Mouse (Mus musculus) limb, embryonic 13.5 days (tissue): ENCODE data around the gene Atf3. TPM values are rescaled to one million over a fixed set of nuclear protein-coding genes. Genes with fewer than 3 reads are reported as not detected.
"Not testable (repeated sequence)": the region's sequence is repeated elsewhere in the genome, so short reads cannot be mapped to it uniquely, and the experiment has no call there.

Experiments
- ATAC-seq: fragments of 200-750 bp; cut with Nextera tagmentation; 2 replicates; pipeline ENCODE4 v1.8.0; 2017; ENCODE audit warnings: low read depth, moderate number of reproducible peaks, moderate TSS enrichment; ENCODE audit not compliant: low FRiP score
- H3K27ac ChIP-seq: fragments of 300-500 bp; sonication (generic); 2 replicates; pipeline ENCODE4 v1.5.1; 2015; ENCODE audit warnings: inconsistent platforms, mild to moderate bottlenecking, moderate library complexity
- H3K27me3 ChIP-seq: fragments of 300-500 bp; sonication (generic); 2 replicates; pipeline ENCODE4 v1.6.1; 2015; ENCODE audit warnings: mild to moderate bottlenecking, inconsistent platforms
- H3K36me3 ChIP-seq: fragments of 300-500 bp; sonication (generic); 2 replicates; pipeline ENCODE4 v1.6.1; 2015; ENCODE audit warnings: inconsistent platforms, mild to moderate bottlenecking, moderate library complexity
- H3K4me1 ChIP-seq: fragments of 300-500 bp; sonication (generic); 2 replicates; pipeline ENCODE4 v1.6.1; 2015; ENCODE audit warnings: inconsistent platforms
- H3K4me2 ChIP-seq: fragments of 300-500 bp; sonication (generic); replicated peaks from 2 replicates; pipeline ENCODE4 v1.6.1; 2015; ENCODE audit warnings: inconsistent platforms, mild to moderate bottlenecking, moderate library complexity
- H3K4me3 ChIP-seq: fragments of 300-500 bp; sonication (generic); 2 replicates; pipeline ENCODE4 v1.5.1; 2015; ENCODE audit warnings: moderate library complexity, mild to moderate bottlenecking, inconsistent platforms
- H3K9ac ChIP-seq: fragments of 300-500 bp; sonication (generic); 2 replicates; pipeline ENCODE4 v1.6.1; 2015; ENCODE audit warnings: mild to moderate bottlenecking, inconsistent platforms
- H3K9me3 ChIP-seq: fragments of 300-500 bp; sonication (generic); 2 replicates; pipeline ENCODE4 v1.6.1; 2016; ENCODE audit warnings: inconsistent platforms
- WGBS: fragments of 180-500 bp; shearing (Covaris S2); methylation state at CpG from one replicate; pipeline ENCODE4 v1.1.7; 2015; 5-methylcytosine and 5-hydroxymethylcytosine counted together
- polyA plus RNA-seq: library from polyadenylated mRNA; unstranded; fragments of >200 nt; fragmentation: Nextera tagmentation; extraction: Ambion mirVana; gene quantifications from 2 replicates; pipeline ENCODE4 v1.2.1, GENCODE M21; 2015

Gene Atf3
- polyA plus RNA-seq, 1 experiment from 2014 or later = 4.3 TPM

DNA sequence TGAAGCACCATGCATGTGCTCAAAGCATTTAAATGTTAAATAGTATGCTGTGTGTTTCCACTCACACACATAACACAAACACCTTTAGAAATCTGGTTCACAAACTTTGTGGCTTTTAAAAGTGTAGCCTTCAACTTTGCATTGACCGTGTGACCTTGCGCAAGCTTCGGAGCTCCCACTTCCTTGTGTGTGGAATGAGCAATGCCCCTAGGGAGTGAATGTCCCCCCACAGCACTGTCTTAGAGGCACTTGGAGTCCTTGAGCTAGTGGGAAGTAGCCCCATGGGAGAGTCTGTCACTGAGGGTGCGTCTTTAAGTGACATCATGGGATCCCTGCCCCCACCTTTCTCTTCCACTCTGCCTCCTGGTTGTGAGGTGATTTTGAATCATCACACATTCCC, 51.6 kb downstream of the Atf3 start:
- Histone ChIP-seq H3K9me3 (no peaks in the 10 kb centered on the region), H3K27me3 (no peaks in the 10 kb centered on the region)
- WGBS = 76% methylated on average over 4 of the region's 4 CpGs

DNA sequence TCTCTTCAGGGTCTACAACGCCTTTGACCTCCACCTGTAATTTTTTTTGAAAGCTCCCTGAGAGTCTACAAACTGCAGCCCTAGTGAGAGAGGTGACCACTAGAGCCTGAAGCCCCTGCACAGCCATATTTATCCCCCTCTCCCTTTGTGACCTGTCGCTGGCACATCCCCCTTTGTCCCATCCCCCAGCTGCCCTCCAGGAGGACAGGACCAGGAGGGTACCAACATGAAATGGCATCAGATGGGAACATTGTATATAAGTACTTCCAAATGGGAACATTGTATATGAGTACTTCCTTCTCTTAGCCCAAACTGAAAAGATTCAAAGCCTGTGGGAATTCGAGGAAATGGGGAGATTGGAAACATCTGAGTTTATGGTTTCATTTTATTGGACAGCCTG, 53.1 kb downstream of the Atf3 start, which contains the start of gene Fam71a:
TSS of gene Fam71a (minus strand) at position 101 of the 400 bp plus-strand sequence.
- Histone ChIP-seq H3K4me2 (no peak within 1 kb of the TSS), H3K27ac (no peak within 1 kb of the TSS), H3K4me3 (no peak within 1 kb of the TSS), H3K9ac (no peak within 1 kb of the TSS), H3K9me3 (no peaks in the 10 kb centered on the region), H3K4me1 (no peaks in the 10 kb centered on the region), H3K27me3 (no peaks in the 10 kb centered on the region), H3K36me3 (no peaks in the 10 kb centered on the region)
- 73% methylated on average over 3 of the region's 3 CpGs for WGBS
- ATAC-seq = no peak

More for the DNA sequence above, 51.6 kb downstream of the Atf3 start:
- no peaks in the 10 kb centered on the region for H3K4me1 ChIP-seq
- no peak overlapping the region for H3K4me2 ChIP-seq
- H3K4me3 ChIP-seq = no peak overlapping the region
- ATAC-seq = no peak
- no peak overlapping the region for H3K27ac ChIP-seq
- no peak overlapping the region for H3K9ac ChIP-seq
- no peaks in the 10 kb centered on the region for H3K36me3 ChIP-seq

GRCm38 (mm10) chr1:191154314-191154713, 63.5 kb downstream of the Atf3 start:
- H3K27ac ChIP-seq = no peak overlapping the region
- H3K4me3 ChIP-seq = no peak overlapping the region
- no peak for ATAC-seq
- H3K4me2 ChIP-seq = no peak overlapping the region
- H3K27me3 ChIP-seq = no peaks in the 10 kb centered on the region
- peaks cover 7% of the 10 kb centered on the region; the same call in 1 of the 2 replicates for H3K4me1 ChIP-seq
- H3K9me3 ChIP-seq = peaks cover 18% of the 10 kb centered on the region
- 30% methylated on average over 3 of the region's 3 CpGs for WGBS
- H3K9ac ChIP-seq = no peak overlapping the region
- no peaks in the 10 kb centered on the region for H3K36me3 ChIP-seq

GRCm38 (mm10) chr1:191153052-191153451, 64.8 kb downstream of the Atf3 start:
- peaks cover 7% of the 10 kb centered on the region; the same call in 1 of the 2 replicates for H3K4me1 ChIP-seq
- H3K36me3 ChIP-seq = no peaks in the 10 kb centered on the region
- H3K4me3 ChIP-seq = no peak overlapping the region
- WGBS = 17% methylated on average over 4 of the region's 4 CpGs
- H3K27ac ChIP-seq = no peak overlapping the region
- H3K9me3 ChIP-seq = peaks cover 18% of the 10 kb centered on the region
- no peak overlapping the region for H3K9ac ChIP-seq
- H3K27me3 ChIP-seq = no peaks in the 10 kb centered on the region
- no peak for ATAC-seq
- H3K4me2 ChIP-seq = no peak overlapping the region

- H3K36me3 ChIP-seq = no peaks in the 10 kb centered on the region
- H3K4me1 ChIP-seq = peaks cover 7% of the 10 kb centered on the region; the same call in 1 of the 2 replicates
- H3K4me2 ChIP-seq = no peak overlapping the region
- no peaks in the 10 kb centered on the region for H3K27me3 ChIP-seq
- 0 out of 2 replicates have a peak, but pooled peaks cover 5% of the 10 kb centered on the region for H3K9me3 ChIP-seq
- no peak overlapping the region for H3K4me3 ChIP-seq
- no peak overlapping the region for H3K9ac ChIP-seq
- no peak overlapping the region for H3K27ac ChIP-seq
- no peak for ATAC-seq
- 76% methylated on average over 8 of the region's 8 CpGs for WGBS
Measured at GRCm38 (mm10) chr1:191150924-191151605, 66.8 kb downstream of the Atf3 start.

DNA sequence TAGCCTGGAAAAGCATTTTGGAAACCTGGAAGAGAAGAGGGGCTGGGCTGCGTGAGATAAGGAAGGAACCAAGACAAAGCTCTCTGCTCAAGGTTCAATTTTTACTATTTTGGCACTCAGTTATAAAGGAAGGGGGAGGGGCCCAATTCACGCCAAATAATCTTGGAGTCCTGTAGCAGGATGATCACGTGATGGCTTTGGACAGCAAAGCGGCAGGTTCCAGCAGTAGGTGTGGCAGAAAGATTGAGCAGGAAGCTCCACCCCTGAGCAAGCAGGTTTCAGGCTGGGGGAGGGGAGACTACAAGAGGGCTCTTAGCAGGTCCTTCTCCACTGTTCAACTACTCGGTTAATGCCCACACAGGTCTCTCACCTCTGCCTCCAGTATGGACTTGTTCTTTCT, 68.3 kb downstream of the Atf3 start:
- not testable (repeated sequence) for H3K27ac ChIP-seq, H3K9me3 ChIP-seq, H3K27me3 ChIP-seq, H3K4me3 ChIP-seq, H3K4me1 ChIP-seq, H3K36me3 ChIP-seq, ATAC-seq, H3K4me2 ChIP-seq, H3K9ac ChIP-seq
- 86% methylated on average over 5 of the region's 5 CpGs for WGBS

- H3K36me3 ChIP-seq = no peaks in the 10 kb centered on the region
- WGBS = 81% methylated on average over 8 of the region's 8 CpGs
- no peaks in the 10 kb centered on the region for H3K4me1 ChIP-seq
- H3K9ac ChIP-seq = no peak overlapping the region
- H3K4me2 ChIP-seq = no peak overlapping the region
- no peaks in the 10 kb centered on the region for H3K9me3 ChIP-seq
- no peak overlapping the region for H3K27ac ChIP-seq
- no peaks in the 10 kb centered on the region for H3K27me3 ChIP-seq
- no peak overlapping the region for H3K4me3 ChIP-seq
- no peak for ATAC-seq
Measured at GRCm38 (mm10) chr1:191140983-191141382, 76.9 kb downstream of the Atf3 start.

GRCm38 (mm10) chr1:191138874-191139495, 78.9 kb downstream of the Atf3 start:
- Histone ChIP-seq H3K4me3 (no peak overlapping the region), H3K9me3 (no peaks in the 10 kb centered on the region), H3K9ac (no peak overlapping the region), H3K36me3 (no peaks in the 10 kb centered on the region), H3K4me1 (no peaks in the 10 kb centered on the region), H3K27ac (no peak overlapping the region), H3K27me3 (no peaks in the 10 kb centered on the region), H3K4me2 (no peak overlapping the region)
- ATAC-seq = no peak
- WGBS = 73% methylated on average over 7 of the region's 7 CpGs

DNA sequence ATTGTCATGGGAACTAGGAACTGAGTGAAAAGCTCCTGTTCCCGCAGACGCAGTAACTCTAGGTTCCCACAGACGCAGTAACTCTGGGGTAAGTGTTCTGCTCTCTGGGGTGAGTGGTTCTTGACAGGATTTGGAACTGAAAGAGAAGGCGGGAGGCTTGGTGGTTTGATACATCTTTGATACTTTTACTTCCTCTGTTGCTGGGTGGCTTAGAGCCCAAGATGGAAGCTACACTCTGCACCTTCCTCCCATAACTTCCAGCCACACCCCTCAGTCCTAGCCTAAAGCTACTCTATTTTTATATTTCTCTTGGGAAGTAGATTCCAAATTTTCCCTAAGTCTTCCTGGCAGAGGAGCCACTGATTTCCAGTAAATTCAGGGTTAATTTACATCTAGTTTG, 79.4 kb downstream of the Atf3 start:
- Histone ChIP-seq H3K9me3 (no peaks in the 10 kb centered on the region), H3K36me3 (no peaks in the 10 kb centered on the region), H3K4me2 (no peak overlapping the region), H3K4me3 (no peak overlapping the region), H3K4me1 (no peaks in the 10 kb centered on the region), H3K9ac (no peak overlapping the region), H3K27ac (no peak overlapping the region), H3K27me3 (no peaks in the 10 kb centered on the region)
- ATAC-seq = no peak
- WGBS = 88% methylated on average over 4 of the region's 4 CpGs

GRCm38 (mm10) chr1:191135406-191135805, 82.4 kb downstream of the Atf3 start:
- WGBS = 49% methylated on average over 4 of the region's 4 CpGs
- Histone ChIP-seq H3K27me3 (no peaks in the 10 kb centered on the region), H3K27ac (no peak overlapping the region), H3K36me3 (no peaks in the 10 kb centered on the region), H3K4me1 (no peaks in the 10 kb centered on the region), H3K4me2 (no peak overlapping the region), H3K4me3 (no peak overlapping the region), H3K9ac (no peak overlapping the region), H3K9me3 (no peaks in the 10 kb centered on the region)
- no peak for ATAC-seq

DNA sequence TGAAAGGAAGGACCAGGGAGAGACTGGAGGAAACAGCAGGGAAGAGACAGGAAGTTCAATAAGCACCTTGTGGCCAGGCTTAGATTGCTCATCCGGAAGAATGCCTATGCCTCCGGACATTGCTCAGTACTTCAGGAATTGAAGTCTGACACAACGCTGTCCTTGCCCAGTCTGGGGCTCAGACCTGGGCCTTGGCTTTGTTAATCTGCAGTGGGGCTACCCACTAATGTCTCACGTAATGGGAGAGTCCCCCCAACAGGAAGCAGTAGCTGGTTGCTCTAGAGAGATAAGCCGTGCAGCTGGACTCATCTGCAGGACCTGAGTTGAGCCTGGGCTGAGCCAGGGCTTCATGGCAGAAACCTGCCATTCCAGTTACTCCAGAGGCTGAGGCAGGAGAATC, 84.9 kb downstream of the Atf3 start:
- H3K4me2 ChIP-seq = no peak overlapping the region
- no peak overlapping the region for H3K27ac ChIP-seq
- H3K4me3 ChIP-seq = no peak overlapping the region
- H3K36me3 ChIP-seq = no peaks in the 10 kb centered on the region
- no peaks in the 10 kb centered on the region for H3K4me1 ChIP-seq
- peaks cover 12% of the 10 kb centered on the region; the same call in 1 of the 2 replicates for H3K9me3 ChIP-seq
- no peak for ATAC-seq
- no peaks in the 10 kb centered on the region for H3K27me3 ChIP-seq
- 73% methylated on average over 5 of the region's 5 CpGs for WGBS
- no peak overlapping the region for H3K9ac ChIP-seq

- Histone ChIP-seq H3K27me3 (no peaks in the 10 kb centered on the region), H3K36me3 (no peaks in the 10 kb centered on the region), H3K9me3 (peaks cover 12% of the 10 kb centered on the region; the same call in 1 of the 2 replicates), H3K9ac (no peak overlapping the region), H3K4me3 (no peak overlapping the region), H3K27ac (no peak overlapping the region), H3K4me1 (no peaks in the 10 kb centered on the region), H3K4me2 (no peak overlapping the region)
- no peak for ATAC-seq
- 72% methylated on average over 5 of the region's 5 CpGs for WGBS
Measured at GRCm38 (mm10) chr1:191132240-191132639, 85.6 kb downstream of the Atf3 start.
